Mouse (Mus musculus): ENCODE measurements at regions not wholly inside any gene's neighbourhood (a gene's known extent, or its start where the extent isn't known, plus 50 kb on each side); places are given as distances from the start of the nearest gene placed in this dataset.
A peak's percentile ranks its signal among the peaks of the same experiment; 100 is the strongest.

GRCm38 (mm10) chr12:26631111-26631794, 162.2 kb downstream of the Cmpk2 start:
- H3K4me1 ChIP-seq (ENCODE audit: control insufficient read depth, insufficient read depth, low read length), result peaks cover 5% of the 10 kb centered on the region; the same call in 1 of the 2 replicates
- no peak overlapping the region for H3K4me3 ChIP-seq (ENCODE audit: low read length)
- H3K36me3 ChIP-seq (ENCODE audit: control insufficient read depth, insufficient read depth), result no peaks in the 10 kb centered on the region
- no peak overlapping the region for H3K27ac ChIP-seq (ENCODE audit: low read length)
- 56% methylated on average over 4 of the region's 4 CpGs for WGBS
- H3K4me2 ChIP-seq (ENCODE audit: low read depth, low read length), result no peak overlapping the region
- H3K9me3 ChIP-seq (replicated peaks; ENCODE audit: control insufficient read depth, low read length), result no peaks in the 10 kb centered on the region
- no peak for ATAC-seq (replicated peaks; ENCODE audit: extremely low read depth, insufficient read depth, low FRiP score)
- no peak overlapping the region for H3K9ac ChIP-seq (ENCODE audit: low read length)
- H3K27me3 ChIP-seq (ENCODE audit: control insufficient read depth, insufficient read depth, low read length), result no peaks in the 10 kb centered on the region

- no peak overlapping the region for H3K9ac ChIP-seq (ENCODE audit: low read length)
- no peak overlapping the region for H3K4me2 ChIP-seq (ENCODE audit: low read depth, low read length)
- WGBS, result 73% methylated on average over 12 of the region's 12 CpGs
- H3K27ac ChIP-seq (ENCODE audit: low read length), result no peak overlapping the region
- H3K27me3 ChIP-seq (ENCODE audit: control insufficient read depth, insufficient read depth, low read length), result no peaks in the 10 kb centered on the region
- H3K36me3 ChIP-seq (ENCODE audit: control insufficient read depth, insufficient read depth), result no peaks in the 10 kb centered on the region
- no peaks in the 10 kb centered on the region for H3K4me1 ChIP-seq (ENCODE audit: control insufficient read depth, insufficient read depth, low read length)
- H3K4me3 ChIP-seq (ENCODE audit: low read length), result no peak overlapping the region
- H3K9me3 ChIP-seq (replicated peaks; ENCODE audit: control insufficient read depth, low read length), result no peaks in the 10 kb centered on the region
- ATAC-seq (replicated peaks; ENCODE audit: extremely low read depth, insufficient read depth, low FRiP score), result no peak
Measured at GRCm38 (mm10) chr12:26621135-26621932, 152.3 kb downstream of the Cmpk2 start.

- Histone ChIP-seq H3K27ac (ENCODE audit: low read length) (no peak overlapping the region), H3K27me3 (ENCODE audit: control insufficient read depth, insufficient read depth, low read length) (no peaks in the 10 kb centered on the region), H3K9me3 (replicated peaks; ENCODE audit: control insufficient read depth, low read length) (no peaks in the 10 kb centered on the region), H3K4me3 (ENCODE audit: low read length) (no peak overlapping the region), H3K9ac (ENCODE audit: low read length) (no peak overlapping the region), H3K36me3 (ENCODE audit: control insufficient read depth, insufficient read depth) (no peaks in the 10 kb centered on the region), H3K4me2 (ENCODE audit: low read depth, low read length) (no peak overlapping the region), H3K4me1 (ENCODE audit: control insufficient read depth, insufficient read depth, low read length) (no peaks in the 10 kb centered on the region)
- 77% methylated on average over 8 of the region's 8 CpGs for WGBS
- ATAC-seq (replicated peaks; ENCODE audit: extremely low read depth, insufficient read depth, low FRiP score), result no peak
Measured at GRCm38 (mm10) chr12:26620501-26621134, 151.6 kb downstream of the Cmpk2 start.

- H3K4me2 ChIP-seq (ENCODE audit: low read depth, low read length), result no peak overlapping the region
- no peaks in the 10 kb centered on the region for H3K36me3 ChIP-seq (ENCODE audit: control insufficient read depth, insufficient read depth)
- H3K27me3 ChIP-seq (ENCODE audit: control insufficient read depth, insufficient read depth, low read length), result no peaks in the 10 kb centered on the region
- peaks cover 3% of the 10 kb centered on the region; the same call in 1 of the 2 replicates for H3K4me1 ChIP-seq (ENCODE audit: control insufficient read depth, insufficient read depth, low read length)
- H3K9ac ChIP-seq (ENCODE audit: low read length), result no peak overlapping the region
- no peak overlapping the region for H3K27ac ChIP-seq (ENCODE audit: low read length)
- ATAC-seq (replicated peaks; ENCODE audit: extremely low read depth, insufficient read depth, low FRiP score), result no peak
- H3K9me3 ChIP-seq (replicated peaks; ENCODE audit: control insufficient read depth, low read length), result no peaks in the 10 kb centered on the region
- 89% methylated on average over 3 of the region's 3 CpGs for WGBS
- no peak overlapping the region for H3K4me3 ChIP-seq (ENCODE audit: low read length)
Measured at GRCm38 (mm10) chr12:26617969-26618368, 149.0 kb downstream of the Cmpk2 start.

- Histone ChIP-seq H3K9ac (ENCODE audit: low read length) (no peak overlapping the region), H3K36me3 (ENCODE audit: control insufficient read depth, insufficient read depth) (no peaks in the 10 kb centered on the region), H3K27me3 (ENCODE audit: control insufficient read depth, insufficient read depth, low read length) (no peaks in the 10 kb centered on the region), H3K4me2 (ENCODE audit: low read depth, low read length) (peak overlapping the region; percentile 33; the same call in 1 of the 2 replicates), H3K9me3 (replicated peaks; ENCODE audit: control insufficient read depth, low read length) (no peaks in the 10 kb centered on the region), H3K27ac (ENCODE audit: low read length) (no peak overlapping the region), H3K4me3 (ENCODE audit: low read length) (no peak overlapping the region), H3K4me1 (ENCODE audit: control insufficient read depth, insufficient read depth, low read length) (peaks cover 3% of the 10 kb centered on the region; the same call in 1 of the 2 replicates)
- 37% methylated on average over 11 of the region's 11 CpGs for WGBS
- ATAC-seq (replicated peaks; ENCODE audit: extremely low read depth, insufficient read depth, low FRiP score), result peak; percentile 77
Measured at GRCm38 (mm10) chr12:26613086-26613705, 144.2 kb downstream of the Cmpk2 start.

GRCm38 (mm10) chr12:26610079-26610478, 141.1 kb downstream of the Cmpk2 start:
- Histone ChIP-seq H3K4me1 (ENCODE audit: control insufficient read depth, insufficient read depth, low read length) (peaks cover 3% of the 10 kb centered on the region; the same call in 1 of the 2 replicates), H3K4me2 (ENCODE audit: low read depth, low read length) (no peak overlapping the region), H3K36me3 (ENCODE audit: control insufficient read depth, insufficient read depth) (no peaks in the 10 kb centered on the region), H3K4me3 (ENCODE audit: low read length) (no peak overlapping the region), H3K27me3 (ENCODE audit: control insufficient read depth, insufficient read depth, low read length) (no peaks in the 10 kb centered on the region), H3K9ac (ENCODE audit: low read length) (no peak overlapping the region), H3K27ac (ENCODE audit: low read length) (no peak overlapping the region), H3K9me3 (replicated peaks; ENCODE audit: control insufficient read depth, low read length) (no peaks in the 10 kb centered on the region)
- ATAC-seq (replicated peaks; ENCODE audit: extremely low read depth, insufficient read depth, low FRiP score), result no peak
- WGBS, result 79% methylated on average over 3 of the region's 3 CpGs

- H3K4me2 ChIP-seq (ENCODE audit: low read depth, low read length), result no peak overlapping the region
- no peaks in the 10 kb centered on the region for H3K4me1 ChIP-seq (ENCODE audit: control insufficient read depth, insufficient read depth, low read length)
- H3K4me3 ChIP-seq (ENCODE audit: low read length), result no peak overlapping the region
- no peaks in the 10 kb centered on the region for H3K27me3 ChIP-seq (ENCODE audit: control insufficient read depth, insufficient read depth, low read length)
- H3K36me3 ChIP-seq (ENCODE audit: control insufficient read depth, insufficient read depth), result no peaks in the 10 kb centered on the region
- no peak overlapping the region for H3K9ac ChIP-seq (ENCODE audit: low read length)
- no peak for ATAC-seq (replicated peaks; ENCODE audit: extremely low read depth, insufficient read depth, low FRiP score)
- no peak overlapping the region for H3K27ac ChIP-seq (ENCODE audit: low read length)
- no peaks in the 10 kb centered on the region for H3K9me3 ChIP-seq (replicated peaks; ENCODE audit: control insufficient read depth, low read length)
Measured at GRCm38 (mm10) chr12:26598501-26598900, 129.5 kb downstream of the Cmpk2 start.

GRCm38 (mm10) chr12:26592125-26592524, 123.1 kb downstream of the Cmpk2 start:
- no peaks in the 10 kb centered on the region for H3K9me3 ChIP-seq (replicated peaks; ENCODE audit: control insufficient read depth, low read length)
- H3K9ac ChIP-seq (ENCODE audit: low read length), result no peak overlapping the region
- ATAC-seq (replicated peaks; ENCODE audit: extremely low read depth, insufficient read depth, low FRiP score), result no peak
- H3K36me3 ChIP-seq (ENCODE audit: control insufficient read depth, insufficient read depth), result no peaks in the 10 kb centered on the region
- no peaks in the 10 kb centered on the region for H3K4me1 ChIP-seq (ENCODE audit: control insufficient read depth, insufficient read depth, low read length)
- H3K4me2 ChIP-seq (ENCODE audit: low read depth, low read length), result no peak overlapping the region
- no peak overlapping the region for H3K27ac ChIP-seq (ENCODE audit: low read length)
- no peak overlapping the region for H3K4me3 ChIP-seq (ENCODE audit: low read length)
- no peaks in the 10 kb centered on the region for H3K27me3 ChIP-seq (ENCODE audit: control insufficient read depth, insufficient read depth, low read length)

GRCm38 (mm10) chr12:26589091-26589490, 120.1 kb downstream of the Cmpk2 start:
- Histone ChIP-seq H3K36me3 (ENCODE audit: control insufficient read depth, insufficient read depth) (no peaks in the 10 kb centered on the region), H3K9me3 (replicated peaks; ENCODE audit: control insufficient read depth, low read length) (no peaks in the 10 kb centered on the region), H3K4me3 (ENCODE audit: low read length) (no peak overlapping the region), H3K27me3 (ENCODE audit: control insufficient read depth, insufficient read depth, low read length) (no peaks in the 10 kb centered on the region), H3K9ac (ENCODE audit: low read length) (no peak overlapping the region), H3K4me2 (ENCODE audit: low read depth, low read length) (no peak overlapping the region), H3K4me1 (ENCODE audit: control insufficient read depth, insufficient read depth, low read length) (no peaks in the 10 kb centered on the region), H3K27ac (ENCODE audit: low read length) (no peak overlapping the region)
- no peak for ATAC-seq (replicated peaks; ENCODE audit: extremely low read depth, insufficient read depth, low FRiP score)
